In the genomic region with DNA sequence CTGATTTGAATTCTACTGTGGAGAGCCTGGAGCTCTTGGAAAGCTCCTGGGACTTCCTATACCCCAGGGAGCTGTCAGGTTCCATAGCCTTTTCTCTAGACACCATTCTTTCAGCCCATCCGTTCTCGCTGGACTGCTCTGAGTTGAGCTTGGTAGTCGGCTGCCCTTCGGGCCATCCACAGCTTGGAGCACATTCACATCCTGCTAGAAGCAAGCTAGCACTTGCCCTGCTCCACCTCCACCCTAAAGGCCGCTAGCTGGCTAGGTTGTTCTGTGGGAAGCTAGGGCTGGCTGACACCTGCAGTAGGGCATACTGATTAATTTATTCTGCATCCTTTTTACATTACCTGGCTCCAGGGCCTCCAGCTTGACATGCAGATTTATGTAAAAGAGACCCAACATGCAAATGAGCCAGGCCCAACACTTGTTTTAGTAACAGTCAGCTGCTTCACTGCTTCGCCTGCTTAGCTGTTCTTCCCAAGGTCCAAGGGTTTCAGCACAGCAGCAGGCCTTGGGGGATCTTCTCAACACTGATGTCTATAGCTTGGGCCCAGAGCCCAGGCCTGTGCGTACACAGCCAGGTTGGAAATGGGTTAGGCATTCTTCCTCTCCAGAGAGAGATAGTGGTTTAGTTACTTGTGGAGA, we compare ENCODE assay signal across 12 mouse cellular contexts. TPM values are rescaled to one million over a fixed set of nuclear protein-coding genes. Genes with fewer than 3 reads are reported as not detected.
DNase-seq lines count a peak whose midpoint lies in the region; ATAC-seq and TF ChIP-seq lines count a peak whose summit lies in the region.
"Had no signal": no experiment of that assay in that cellular context is flagged by ENCODE, and none has a peak within 500 bp of the region (broad histone marks: within the 10 kb centered on the region; RNA-seq: fewer than 3 reads in every experiment).

No protein-coding gene starts in this region.

- WGBS in hindbrain, embryonic 14.5 days, result 46% methylated on average over 7 of the region's 7 CpGs
- WGBS in hindbrain, postnatal 0 days, result 46% methylated on average over 7 of the region's 7 CpGs

- no peak overlapping the region for H3K4me2 ChIP-seq in hindbrain, embryonic 14.5 days (replicated peaks)
- no peak overlapping the region for H3K4me2 ChIP-seq in hindbrain, postnatal 0 days (ENCODE audit: low read depth, low read length)
- H3K4me2 ChIP-seq: liver, embryonic 11.5 days had no signal

- DNase-seq in hindbrain, embryonic 14.5 days (ENCODE audit: low spot score), result no peak
- no peak for DNase-seq in hindbrain, postnatal 0 days (ENCODE audit: low spot score)
- peak; percentile 58 for DNase-seq in urinary bladder, postnatal 14 days (ENCODE audit: low spot score)
- DNase-seq in urinary bladder, postnatal 25 days (ENCODE audit: low spot score), result no peak
- peak; percentile 47 to 87 for DNase-seq in left cerebral cortex, postnatal 25 days (ENCODE audit: low spot score in 2 of 2)
- no peak for DNase-seq in testis, postnatal 10 days (ENCODE audit: low spot score)
- DNase-seq: cerebellum, postnatal 25 days; gastrocnemius, postnatal 36 days; lung, postnatal 14 days had no signal

- TF ChIP-seq CTCF in hindbrain, postnatal 0 days (IDR thresholded peaks at IDR 0.05; ENCODE audit: low read depth), result no peak

- peak; percentile 44; the same call in 1 of the 2 replicates for ATAC-seq in hindbrain, embryonic 14.5 days (ENCODE audit: low FRiP score)
- no peak for ATAC-seq in hindbrain, postnatal 0 days
- ATAC-seq in megakaryocyte progenitor cell, adult 5-6 weeks (replicated peaks; ENCODE audit: poor library complexity), result no peak
- ATAC-seq: intestine, embryonic 16.5 days had no signal

- H3K4me1 ChIP-seq in hindbrain, embryonic 14.5 days (replicated peaks; ENCODE audit: control insufficient read depth, insufficient read depth, low read length), result peaks cover 8% of the 10 kb centered on the region; the same call in 1 of the 2 replicates
- H3K4me1 ChIP-seq in hindbrain, postnatal 0 days (ENCODE audit: insufficient read depth, low read length), result no peaks in the 10 kb centered on the region; the same call in 1 of the 2 replicates

- H3K27ac ChIP-seq in hindbrain, embryonic 14.5 days, result no peak overlapping the region; the same call in 1 of the 2 replicates
- H3K27ac ChIP-seq in hindbrain, postnatal 0 days, result no peak overlapping the region

- H3K36me3 ChIP-seq in hindbrain, embryonic 14.5 days (replicated peaks; ENCODE audit: control insufficient read depth, insufficient read depth), result no peaks in the 10 kb centered on the region
- no peaks in the 10 kb centered on the region for H3K36me3 ChIP-seq in hindbrain, postnatal 0 days (ENCODE audit: insufficient read depth, low read length)

- no peak overlapping the region for H3K4me3 ChIP-seq in hindbrain, embryonic 14.5 days (replicated peaks; ENCODE audit: low read length)
- H3K4me3 ChIP-seq in hindbrain, postnatal 0 days (ENCODE audit: low read length), result no peak overlapping the region

- no peak overlapping the region for H3K9ac ChIP-seq in hindbrain, embryonic 14.5 days
- no peak overlapping the region for H3K9ac ChIP-seq in hindbrain, postnatal 0 days (replicated peaks; ENCODE audit: low read length)

- no peaks in the 10 kb centered on the region for H3K9me3 ChIP-seq in hindbrain, embryonic 14.5 days (ENCODE audit: control insufficient read depth, low read length)
- no peaks in the 10 kb centered on the region for H3K9me3 ChIP-seq in hindbrain, postnatal 0 days (ENCODE audit: low read length)

- intact Hi-C loops in left cerebral cortex, postnatal 25 days (cut with DNase I), result loop anchor here (5.0 kb wide), 1 partner anchor 101 kb away; no protein-coding TSS in a partner anchor

- H3K27me3 ChIP-seq in hindbrain, embryonic 14.5 days (ENCODE audit: control insufficient read depth, insufficient read depth, low read length), result no peaks in the 10 kb centered on the region
- H3K27me3 ChIP-seq in hindbrain, postnatal 0 days (ENCODE audit: insufficient read depth, low read length), result no peaks in the 10 kb centered on the region

RNA-seq across cellular contexts. Expression of a gene that starts 49.5 kb away (rescaled TPM):
- 37.0 and 40.7 TPM in 2 replicates for polyA plus RNA-seq in hindbrain, embryonic 14.5 days (2014; fragmentation: Nextera tagmentation; extraction: Ambion mirVana)
- total RNA-seq in hindbrain, postnatal 0 days (2014; rRNA removed), result 27.9 and 39.9 TPM in 2 replicates
- 21.2 and 24.3 TPM in 2 replicates for polyA plus RNA-seq in hindbrain, postnatal 0 days (2015; fragmentation: Nextera tagmentation; extraction: Ambion mirVana)
- total RNA-seq in left cerebral cortex, postnatal 25 days (2021), result 10 to 100 TPM; 52.3 to 58.0 TPM
- 16.8 and 33.0 TPM in 2 replicates for total RNA-seq in megakaryocyte progenitor cell, adult 5-6 weeks (2015)
- 26.9 and 27.4 TPM in 2 replicates for total RNA-seq in megakaryocyte progenitor cell, adult 5-6 weeks (2017)

Comparison
In these comparisons a context has a peak if more than half of its experiments do, and no peak if none do; other contexts are left out.
1. DNase-seq: peak in urinary bladder, postnatal 14 days (single experiment) and left cerebral cortex, postnatal 25 days (2 of 2); none in hindbrain, embryonic 14.5 days (single experiment), hindbrain, postnatal 0 days (single experiment), urinary bladder, postnatal 25 days (single experiment) and testis, postnatal 10 days (single experiment).